ENCODE assay signal across 9 mouse cellular contexts in genomic region chr9:102713797-102714196, GRCm38 (mm10). TPM values are rescaled to one million over a fixed set of nuclear protein-coding genes. Genes with fewer than 3 reads are reported as not detected.
DNase-seq lines count a peak whose midpoint lies in the region; ATAC-seq and TF ChIP-seq lines count a peak whose summit lies in the region.
"Had no signal": no experiment of that assay in that cellular context is flagged by ENCODE, and none has a peak within 500 bp of the region (broad histone marks: within the 10 kb centered on the region; RNA-seq: fewer than 3 reads in every experiment).

No protein-coding gene starts in this region.

- H3K27ac ChIP-seq in midbrain, postnatal 0 days (ENCODE audit: low read depth, low read length): no peak overlapping the region
- H3K27ac ChIP-seq in midbrain, embryonic 13.5 days: no peak overlapping the region
- H3K27ac ChIP-seq: neural tube, embryonic 13.5 days had no signal

- H3K9ac ChIP-seq in midbrain, postnatal 0 days (replicated peaks; ENCODE audit: low read length, poor library complexity, severe bottlenecking): no peak overlapping the region
- H3K9ac ChIP-seq in midbrain, embryonic 13.5 days (replicated peaks): no peak overlapping the region
- H3K9ac ChIP-seq: neural tube, embryonic 13.5 days had no signal

- H3K4me2 ChIP-seq in midbrain, postnatal 0 days (ENCODE audit: low read depth, low read length, poor library complexity, severe bottlenecking): no peak overlapping the region
- no peak overlapping the region for H3K4me2 ChIP-seq in midbrain, embryonic 13.5 days (replicated peaks)
- H3K4me2 ChIP-seq: neural tube, embryonic 13.5 days had no signal

- no peak overlapping the region for H3K4me3 ChIP-seq in midbrain, postnatal 0 days (ENCODE audit: low read depth, low read length)
- H3K4me3 ChIP-seq in midbrain, embryonic 13.5 days (replicated peaks): no peak overlapping the region
- H3K4me3 ChIP-seq: neural tube, embryonic 13.5 days had no signal

- H3K4me1 ChIP-seq in midbrain, postnatal 0 days (ENCODE audit: insufficient read depth, low read length): no peaks in the 10 kb centered on the region
- H3K4me1 ChIP-seq in midbrain, embryonic 13.5 days (replicated peaks): peaks cover 31% of the 10 kb centered on the region

- ATAC-seq in midbrain, postnatal 0 days (ENCODE audit: low FRiP score): no peak
- no peak for ATAC-seq in midbrain, embryonic 13.5 days

- 61% methylated on average over 2 of the region's 2 CpGs for WGBS in midbrain, postnatal 0 days
- WGBS in midbrain, embryonic 13.5 days: 68% methylated on average over 2 of the region's 2 CpGs

- no peaks in the 10 kb centered on the region for H3K36me3 ChIP-seq in midbrain, postnatal 0 days (ENCODE audit: insufficient read depth, low read length)
- no peaks in the 10 kb centered on the region for H3K36me3 ChIP-seq in midbrain, embryonic 13.5 days
- no peaks in the 10 kb centered on the region for H3K36me3 ChIP-seq in splenic B cell, adult 2 months (ENCODE audit: control insufficient read depth, insufficient read depth, low read length, poor library complexity, severe bottlenecking)
- H3K36me3 ChIP-seq: neural tube, embryonic 13.5 days had no signal

- H3K27me3 ChIP-seq in midbrain, postnatal 0 days (ENCODE audit: insufficient read depth, low read length): no peaks in the 10 kb centered on the region
- peaks cover 3% of the 10 kb centered on the region; the same call in 1 of the 2 replicates for H3K27me3 ChIP-seq in midbrain, embryonic 13.5 days
- no peaks in the 10 kb centered on the region for H3K27me3 ChIP-seq in splenic B cell, adult 2 months (ENCODE audit: control insufficient read depth, insufficient read depth, low read length, poor library complexity, severe bottlenecking)
- H3K27me3 ChIP-seq: neural tube, embryonic 13.5 days had no signal

- H3K9me3 ChIP-seq in midbrain, postnatal 0 days (ENCODE audit: low read length): no peaks in the 10 kb centered on the region
- H3K9me3 ChIP-seq in midbrain, embryonic 13.5 days: no peaks in the 10 kb centered on the region
- H3K9me3 ChIP-seq: neural tube, embryonic 13.5 days had no signal

- TF ChIP-seq CTCF in midbrain, postnatal 0 days (IDR thresholded peaks at IDR 0.05): peak; percentile 69

- DNase-seq in frontal cortex, postnatal 36 days (ENCODE audit: low spot score in 2 of 2): peak; percentile 35 to 50
- DNase-seq in frontal cortex, postnatal 10 days (ENCODE audit: low spot score in 2 of 2): no peak
- peak; percentile 42 for DNase-seq in midbrain, postnatal 0 days (ENCODE audit: low spot score)
- DNase-seq in adrenal gland, postnatal 10 days: peak; percentile 54
- DNase-seq in kidney, postnatal 10 days: peak; percentile 77
- DNase-seq in splenic B cell, adult 2 months (ENCODE audit: low read depth, low spot score): peak; percentile 36
- no peak for DNase-seq in layer of hippocampus, postnatal 14 days (ENCODE audit: low spot score in 2 of 2)

RNA-seq across cellular contexts. Expression of gene Amotl2, which starts 2.7 kb away (rescaled TPM):
- 125 and 129 TPM in 2 replicates for total RNA-seq in midbrain, postnatal 0 days (2014; rRNA removed)
- polyA plus RNA-seq in midbrain, postnatal 0 days (2015; fragmentation: Nextera tagmentation; extraction: Ambion mirVana): 31.5 and 32.5 TPM in 2 replicates
- 65.0 and 80.6 TPM in 2 replicates for polyA plus RNA-seq in midbrain, embryonic 13.5 days (2015; fragmentation: Nextera tagmentation; extraction: Ambion mirVana)
- total RNA-seq in adrenal gland, postnatal 10 days (2021): 100 to 1,000 TPM; 101 to 154 TPM
- 10 to 100 TPM; 23.3 to 25.3 TPM for total RNA-seq in layer of hippocampus, postnatal 14 days (2021)

Comparison
In these comparisons a context has a peak if more than half of its experiments do, and no peak if none do; other contexts are left out.
1. DNase-seq: peak in frontal cortex, postnatal 36 days (2 of 2), midbrain, postnatal 0 days (single experiment), adrenal gland, postnatal 10 days (single experiment), kidney, postnatal 10 days (single experiment) and splenic B cell, adult 2 months (single experiment); none in frontal cortex, postnatal 10 days (0 of 2) and layer of hippocampus, postnatal 14 days (0 of 2).